Comparison of ENCODE assay signal across 7 mouse cellular contexts in genomic region chr17:26781610-26782043, GRCm38 (mm10). TPM values are rescaled to one million over a fixed set of nuclear protein-coding genes. Genes with fewer than 3 reads are reported as not detected.
A peak's percentile ranks its signal among the peaks of the same experiment; 100 is the strongest.
DNase-seq lines count a peak whose midpoint lies in the region; ATAC-seq and TF ChIP-seq lines count a peak whose summit lies in the region.

No protein-coding gene starts in this region.

- H3K27me3 ChIP-seq in ES-Bruce4 (ENCODE audit: control insufficient read depth, insufficient read depth, low read length, poor library complexity, severe bottlenecking): no peaks in the 10 kb centered on the region
- no peaks in the 10 kb centered on the region for H3K27me3 ChIP-seq in hindbrain, embryonic 16.5 days (replicated peaks; ENCODE audit: control insufficient read depth, insufficient read depth, low read length)
- no peaks in the 10 kb centered on the region for H3K27me3 ChIP-seq in liver, embryonic 14.5 days (ENCODE audit: control insufficient read depth, insufficient read depth, low read length)

- H3K9ac ChIP-seq in ES-Bruce4 (ENCODE audit: low read depth, poor library complexity, severe bottlenecking): peak overlapping the region; percentile 86
- H3K9ac ChIP-seq in hindbrain, embryonic 16.5 days (ENCODE audit: low read depth, low read length): peak overlapping the region; percentile 88
- peak overlapping the region; percentile 72 for H3K9ac ChIP-seq in liver, embryonic 14.5 days (replicated peaks)

- no peak overlapping the region for H3K27ac ChIP-seq in ES-Bruce4 (ENCODE audit: insufficient read depth, low read length)
- H3K27ac ChIP-seq in bone marrow macrophage, adult 2 months (ENCODE audit: insufficient read depth, low read depth, low read length): no peak overlapping the region; the same call in 1 of the 2 replicates
- peak overlapping the region; percentile 74 for H3K27ac ChIP-seq in hindbrain, embryonic 16.5 days (ENCODE audit: low read depth, low read length)
- peak overlapping the region; percentile 71 for H3K27ac ChIP-seq in liver, embryonic 14.5 days

- peak overlapping the region; percentile 93 for H3K4me3 ChIP-seq in ES-Bruce4 (ENCODE audit: low read depth, low read length)
- peak overlapping the region; percentile 97 for H3K4me3 ChIP-seq in bone marrow macrophage, adult 2 months (ENCODE audit: insufficient read depth, low read length)
- peak overlapping the region; percentile 81 for H3K4me3 ChIP-seq in hindbrain, embryonic 16.5 days (ENCODE audit: low read length)
- peak overlapping the region; percentile 72 to 96 for H3K4me3 ChIP-seq in liver, embryonic 14.5 days (ENCODE audit: insufficient read depth in 1 of 2, low read depth in 2 of 2, low read length in 2 of 2)

- 0 out of 2 replicates have a peak, but pooled peaks cover 7% of the 10 kb centered on the region for H3K36me3 ChIP-seq in ES-Bruce4 (ENCODE audit: control insufficient read depth, insufficient read depth, low read length, poor library complexity, severe bottlenecking)
- peaks cover 5% of the 10 kb centered on the region for H3K36me3 ChIP-seq in hindbrain, embryonic 16.5 days (ENCODE audit: control insufficient read depth, insufficient read depth, low read length)
- peaks cover 4% of the 10 kb centered on the region; the same call in 1 of the 2 replicates for H3K36me3 ChIP-seq in liver, embryonic 14.5 days (replicated peaks; ENCODE audit: control insufficient read depth, insufficient read depth, low read depth)

- no peak for DNase-seq in liver, embryonic 14.5 days (ENCODE audit: low read depth in 3 of 3, low spot score in 3 of 3)
- no peak for DNase-seq in cerebellum, adult 11-12 months
- no peak for DNase-seq in spleen, adult 18-20 months
- DNase-seq in adrenal gland, postnatal 14 days: no peak

- ATAC-seq in hindbrain, embryonic 16.5 days: no peak
- ATAC-seq in liver, embryonic 14.5 days (ENCODE audit: insufficient read depth): peak; percentile 58; the same call in 1 of the 2 replicates

- WGBS in hindbrain, embryonic 16.5 days: 30% methylated on average over 5 of the region's 5 CpGs
- 17% methylated on average over 5 of the region's 5 CpGs for WGBS in liver, embryonic 14.5 days (ENCODE audit: insufficient replicate concordance)

- TF ChIP-seq POLR2A in ES-Bruce4 (IDR thresholded peaks at IDR 0.05; ENCODE audit: insufficient read depth, low read length): no peak
- no peak for TF ChIP-seq POLR2A in bone marrow macrophage, adult 2 months (IDR thresholded peaks at IDR 0.05; ENCODE audit: borderline replicate concordance, low read depth, low read length)

- TF ChIP-seq CTCF in ES-Bruce4 (IDR thresholded peaks at IDR 0.05; ENCODE audit: low read depth, low read length): no peak
- no peak for TF ChIP-seq CTCF in bone marrow macrophage, adult 2 months (IDR thresholded peaks at IDR 0.05; ENCODE audit: low read depth, low read length)
- TF ChIP-seq CTCF in liver, embryonic 14.5 days (IDR thresholded peaks at IDR 0.05; ENCODE audit: low read depth): no peak

- peak overlapping the region; percentile 91 for H3K4me2 ChIP-seq in hindbrain, embryonic 16.5 days (ENCODE audit: low read length)
- peak overlapping the region; percentile 81 for H3K4me2 ChIP-seq in liver, embryonic 14.5 days (ENCODE audit: low read depth)

- no peaks in the 10 kb centered on the region for H3K9me3 ChIP-seq in ES-Bruce4 (replicated peaks; ENCODE audit: control insufficient read depth, insufficient read depth, low read length, poor library complexity, severe bottlenecking)
- H3K9me3 ChIP-seq in hindbrain, embryonic 16.5 days (ENCODE audit: control insufficient read depth, low read length): no peaks in the 10 kb centered on the region
- H3K9me3 ChIP-seq in liver, embryonic 14.5 days (ENCODE audit: control insufficient read depth, low read length): no peaks in the 10 kb centered on the region

- H3K4me1 ChIP-seq in ES-Bruce4 (ENCODE audit: control insufficient read depth, insufficient read depth, low read length): peaks cover 2% of the 10 kb centered on the region
- H3K4me1 ChIP-seq in bone marrow macrophage, adult 2 months (ENCODE audit: control insufficient read depth, insufficient read depth, low read length): peaks cover 14% of the 10 kb centered on the region
- H3K4me1 ChIP-seq in hindbrain, embryonic 16.5 days (ENCODE audit: control insufficient read depth, insufficient read depth, low read depth, low read length): peaks cover 8% of the 10 kb centered on the region
- H3K4me1 ChIP-seq in liver, embryonic 14.5 days (replicated peaks; ENCODE audit: control insufficient read depth in 2 of 2, insufficient read depth in 2 of 2, low read length in 1 of 2): peaks cover 14 to 24% of the 10 kb centered on the region in 2 experiments

- TF ChIP-seq EP300 in ES-Bruce4 (IDR thresholded peaks at IDR 0.05; ENCODE audit: insufficient read depth, low read depth, low read length): no peak
- TF ChIP-seq EP300 in liver, embryonic 14.5 days (IDR thresholded peaks at IDR 0.05; ENCODE audit: low read depth): no peak

RNA-seq across cellular contexts. Expression of gene Bnip1, which starts 0.8 kb away (rescaled TPM):
- polyA plus RNA-seq in ES-Bruce4 (2011; ENCODE audit: insufficient read depth, insufficient read length, low read depth, missing spikeins): 28.9 and 29.4 TPM in 2 replicates
- polyA plus RNA-seq in bone marrow macrophage, adult 2 months (2012; ENCODE audit: insufficient read depth, insufficient read length, missing spikeins): 25.0 and 25.5 TPM in 2 replicates
- polyA plus RNA-seq in hindbrain, embryonic 16.5 days (2015; fragmentation: Nextera tagmentation; extraction: Ambion mirVana): 57.7 and 63.6 TPM in 2 replicates
- polyA plus RNA-seq in liver, embryonic 14.5 days (2012; rRNA removed): 10.5 and 13.7 TPM in 2 replicates
- 15.0 and 18.8 TPM in 2 replicates for polyA plus RNA-seq in liver, embryonic 14.5 days (2014; fragmentation: Nextera tagmentation; extraction: Ambion mirVana)
- total RNA-seq in adrenal gland, postnatal 14 days (2021): 21.6 and 28.6 TPM in 2 replicates

Comparison
In these comparisons a context has a peak if more than half of its experiments do, and no peak if none do; other contexts are left out.
1. H3K27ac ChIP-seq: peak in hindbrain, embryonic 16.5 days (single experiment) and liver, embryonic 14.5 days (single experiment); none in ES-Bruce4 (single experiment) and bone marrow macrophage, adult 2 months (single experiment).
2. Peak in every context shown above with its lines, with median percentiles within 50 percentile points of each other: H3K4me3 ChIP-seq and H3K9ac ChIP-seq.